Mouse (Mus musculus) layer of hippocampus, adult 18-20 months (tissue): ENCODE data around the gene Fscn2. TPM values are rescaled to one million over a fixed set of nuclear protein-coding genes. Genes with fewer than 3 reads are reported as not detected.
A peak's percentile ranks its signal among the peaks of the same experiment; 100 is the strongest.
"Not testable (repeated sequence)": the region's sequence is repeated elsewhere in the genome, so short reads cannot be mapped to it uniquely, and the experiment has no call there.

ENCODE experiments used
- DNase-seq, 2 experiments: peaks; one replicate each; pipeline ENCODE4 v3.0.0; 2022; ENCODE audit warnings: low spot score in 2 of 2
- total RNA-seq, 2 experiments: library from RNA; stranded (reverse); gene quantifications; 2 replicates each; pipeline ENCODE4 v1.2.3; 2021

The Fscn2 gene
- total RNA-seq, 2 experiments from 2014 or later = 0.61 TPM; not detected in 1

DNA sequence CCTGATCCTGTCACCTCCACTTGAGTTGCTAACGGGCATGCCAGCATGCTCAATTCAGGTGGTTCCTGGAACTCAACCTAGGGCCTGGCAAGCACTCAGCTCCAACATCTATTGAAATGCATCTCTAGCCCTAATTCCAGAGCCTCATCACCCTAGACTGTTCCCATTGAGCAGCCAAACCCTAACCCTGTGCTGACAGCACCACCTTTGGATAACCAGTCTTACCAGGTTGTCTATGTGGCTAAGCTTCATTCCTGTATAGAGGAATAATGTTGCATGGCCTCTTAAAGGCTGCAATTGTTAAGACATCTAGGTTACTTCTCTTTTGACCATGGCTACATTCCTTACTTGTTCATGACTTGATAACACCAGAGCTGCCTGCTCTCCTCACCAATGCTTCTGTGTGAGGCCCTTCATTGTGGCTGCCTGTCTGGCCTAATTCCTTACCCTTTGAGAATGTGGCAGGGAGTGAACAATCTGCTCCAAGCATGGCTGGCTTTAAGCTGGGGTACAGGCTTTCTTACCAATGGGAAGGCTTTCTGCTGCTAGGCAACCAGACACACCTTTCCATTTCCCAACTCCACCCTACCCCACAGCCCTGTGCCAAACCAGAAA lies 16.2 kb upstream of the Fscn2 start:
- DNase-seq = no peak

DNA sequence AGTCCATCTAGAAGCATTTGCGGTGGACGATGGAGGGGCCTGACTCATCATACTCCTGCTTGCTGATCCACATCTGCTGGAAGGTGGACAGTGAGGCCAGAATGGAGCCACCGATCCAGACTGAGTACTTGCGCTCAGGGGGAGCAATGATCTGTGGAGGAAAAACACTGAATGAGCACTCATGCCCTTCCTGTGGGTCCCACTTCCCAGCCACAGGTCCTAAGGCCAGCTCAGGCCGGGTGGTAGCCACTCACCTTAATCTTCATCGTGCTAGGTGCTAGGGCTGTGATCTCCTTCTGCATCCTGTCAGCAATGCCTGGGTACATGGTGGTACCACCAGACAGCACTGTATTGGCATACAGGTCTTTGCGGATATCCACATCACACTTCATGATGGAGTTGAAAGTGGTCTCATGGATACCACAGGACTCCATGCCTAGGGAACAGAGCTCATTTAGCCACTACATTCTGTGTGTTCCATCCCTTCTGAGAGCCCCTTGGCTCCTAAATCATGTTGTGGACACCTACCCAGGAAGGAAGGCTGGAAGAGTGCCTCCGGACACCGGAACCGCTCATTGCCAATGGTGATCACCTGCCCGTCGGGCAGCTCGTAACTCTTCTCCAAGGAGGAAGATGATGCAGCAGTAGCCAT lies 14.8 kb upstream of the Fscn2 start:
- DNase-seq = not testable (repeated sequence)

DNA sequence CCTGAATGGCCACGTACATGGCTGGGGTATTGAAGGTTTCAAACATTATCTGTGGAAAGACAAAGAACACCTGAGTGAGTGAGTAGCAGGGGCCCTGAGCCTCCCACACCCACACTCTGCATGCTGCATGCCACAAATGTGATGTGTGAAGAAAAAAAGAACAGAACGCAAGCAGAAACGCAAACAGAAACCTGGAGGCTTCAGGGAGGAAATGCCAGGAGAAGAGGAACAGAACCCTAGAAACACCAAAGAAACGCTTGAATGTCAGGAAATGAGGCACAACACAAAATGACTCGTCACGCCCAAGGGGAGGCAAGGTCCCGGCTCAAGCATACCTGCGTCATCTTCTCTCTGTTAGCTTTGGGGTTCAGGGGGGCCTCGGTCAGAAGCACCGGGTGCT lies 14.0 kb upstream of the Fscn2 start:
- no peak for DNase-seq

GRCm38 (mm10) chr11:120347791-120348683 lies 13.3 kb upstream of the Fscn2 start, which contains the start of gene Actg1:
Actg1 (minus strand) TSS chr11:120348542.
- peak; percentile 76 to 90 for DNase-seq

DNA sequence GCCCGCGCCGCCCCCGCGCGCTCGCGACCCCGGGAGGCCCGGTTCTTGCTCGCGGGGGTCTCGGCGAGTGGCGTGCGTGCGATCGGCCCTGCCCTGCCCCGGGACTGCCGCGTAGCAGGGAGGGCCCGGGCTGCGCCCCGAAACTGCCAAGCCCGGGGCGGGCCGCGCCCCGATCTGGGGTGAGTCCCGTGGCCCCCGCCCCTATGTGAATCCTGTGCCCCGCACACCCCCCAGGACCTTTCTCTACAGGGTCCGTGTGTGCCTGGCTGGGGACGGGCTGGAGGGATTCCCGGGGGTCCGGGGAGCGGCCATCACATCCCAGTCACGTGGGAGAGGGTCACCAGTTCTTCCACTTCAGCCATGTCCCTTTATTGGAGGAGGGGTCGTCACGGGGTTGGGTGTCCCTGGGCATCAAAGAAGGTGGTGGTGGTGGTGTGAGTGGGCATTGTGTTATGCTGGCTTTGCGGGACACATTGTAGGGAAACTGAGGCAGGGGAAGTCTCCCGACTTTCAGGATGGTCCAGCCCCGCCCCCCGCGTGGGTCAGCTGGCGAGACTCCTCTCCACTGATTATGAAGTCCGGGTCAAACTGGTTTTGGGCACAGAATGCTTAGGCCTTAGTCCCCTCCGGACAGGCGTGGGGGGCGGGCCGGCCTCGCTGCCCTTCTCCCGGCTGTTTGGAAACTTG lies 12.5 kb upstream of the Fscn2 start:
- no peak for DNase-seq

- no peak for DNase-seq
These were observed 11.9 kb upstream of the Fscn2 start for GRCm38 (mm10) chr11:120349371-120349985.

DNA sequence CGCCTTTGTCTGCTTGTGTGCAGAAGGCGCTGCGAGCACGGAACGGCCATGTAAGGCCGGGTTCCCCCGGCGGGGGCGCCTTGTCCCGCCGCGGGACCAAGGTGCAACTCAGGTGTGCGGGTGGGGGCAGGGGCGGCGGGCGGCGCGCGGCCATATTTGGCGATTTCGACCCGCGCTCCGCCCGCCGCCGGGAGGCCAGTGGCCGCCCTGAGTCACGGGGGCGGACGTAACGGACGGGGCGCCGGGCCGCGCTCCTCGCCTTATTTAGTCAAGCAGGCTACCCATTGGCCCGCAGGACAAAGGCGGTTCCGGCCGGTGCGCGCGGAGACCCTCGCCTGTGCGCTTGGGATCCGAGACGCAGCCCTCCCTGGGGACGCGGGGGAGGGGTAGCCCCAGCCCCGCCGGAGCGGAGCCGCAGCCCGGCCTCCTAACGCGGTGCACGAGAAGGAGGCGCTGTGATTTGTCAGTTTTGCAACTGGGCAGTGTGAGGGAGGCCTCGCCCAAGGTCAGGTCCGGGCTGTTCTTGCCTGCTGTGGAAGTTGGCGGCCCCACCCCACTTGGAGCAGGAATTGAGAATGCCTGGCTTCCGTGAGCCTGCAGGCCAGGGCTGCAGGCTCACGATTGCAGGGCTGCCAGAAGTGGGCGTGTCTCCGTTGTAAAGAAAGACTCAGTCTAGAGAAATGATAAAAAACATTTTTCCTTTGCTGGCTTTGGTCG lies 11.2 kb upstream of the Fscn2 start:
- DNase-seq = peak; percentile 64 to 65

DNA sequence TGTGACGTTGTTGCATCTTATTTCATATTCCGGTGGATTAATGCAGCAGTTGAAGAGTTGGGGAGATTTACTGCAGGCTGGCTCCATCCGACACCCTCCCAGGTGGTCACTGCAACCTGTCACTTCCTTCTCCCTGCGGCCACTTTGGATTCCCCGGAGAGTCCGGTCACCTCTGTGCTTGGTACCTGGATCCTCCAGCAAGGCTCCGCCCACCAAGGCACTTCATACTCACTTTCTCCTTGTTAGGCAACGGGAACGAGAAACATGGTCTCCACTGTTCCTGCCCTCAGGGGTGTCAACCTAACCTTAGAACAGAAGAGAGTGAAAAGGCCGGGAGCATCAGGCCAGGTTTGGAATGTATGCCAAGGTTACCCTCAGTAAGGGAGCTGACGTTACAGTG lies 10.6 kb upstream of the Fscn2 start:
- no peak for DNase-seq

DNA sequence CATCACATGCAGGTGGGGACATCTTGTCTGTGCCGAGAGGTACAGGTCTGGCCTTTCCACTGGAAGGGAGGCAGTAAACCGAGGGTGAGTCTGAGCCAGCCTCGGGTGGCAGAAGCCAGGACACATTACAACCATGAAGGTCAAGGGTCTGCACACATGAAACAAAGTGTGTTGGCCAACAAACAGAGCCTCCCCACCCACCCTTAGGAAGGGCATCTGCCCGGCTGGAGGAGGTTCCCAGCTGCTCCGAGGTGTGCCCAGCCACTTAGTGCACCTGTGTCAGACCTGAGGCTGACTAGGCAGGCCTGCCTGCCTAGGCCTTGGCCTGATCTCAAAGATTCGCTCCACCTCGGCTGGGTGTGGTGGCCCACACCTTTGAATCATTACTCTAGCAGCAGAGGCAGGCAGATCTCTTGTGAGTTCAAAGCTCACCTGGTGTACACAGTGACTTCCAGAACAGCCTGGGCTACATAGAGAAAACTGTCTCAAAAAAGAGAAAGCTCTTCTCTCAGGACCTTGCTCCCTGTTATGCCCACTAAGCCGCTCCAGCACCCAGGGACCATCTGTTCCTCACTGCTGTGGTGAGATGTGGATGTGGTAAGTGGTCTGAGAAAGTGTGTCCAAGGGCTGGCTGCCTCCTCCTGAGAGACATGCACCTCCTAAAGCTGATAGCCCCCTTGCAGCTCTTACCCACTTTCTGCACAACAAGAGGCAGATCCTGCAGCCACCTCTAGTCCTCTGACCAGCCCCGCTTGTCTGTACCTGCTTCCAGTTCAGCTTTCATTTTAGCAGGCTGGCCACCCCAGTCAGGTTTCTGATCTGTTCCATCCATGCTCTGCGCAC lies 9.9 kb upstream of the Fscn2 start:
- no peak for DNase-seq

DNA sequence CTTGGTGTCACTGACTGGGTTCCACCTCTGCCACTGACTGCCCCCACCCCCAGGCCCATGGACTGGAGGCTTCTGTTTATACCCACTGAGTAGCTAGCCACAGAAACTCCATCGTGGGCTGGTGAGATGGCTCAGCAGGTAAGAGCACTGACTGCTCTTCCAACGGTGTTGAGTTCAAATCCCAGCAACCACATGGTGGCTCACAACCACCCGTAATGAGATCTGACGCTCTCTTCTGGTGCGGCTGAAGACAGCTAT lies 9.3 kb upstream of the Fscn2 start:
- DNase-seq = not testable (repeated sequence)

DNA sequence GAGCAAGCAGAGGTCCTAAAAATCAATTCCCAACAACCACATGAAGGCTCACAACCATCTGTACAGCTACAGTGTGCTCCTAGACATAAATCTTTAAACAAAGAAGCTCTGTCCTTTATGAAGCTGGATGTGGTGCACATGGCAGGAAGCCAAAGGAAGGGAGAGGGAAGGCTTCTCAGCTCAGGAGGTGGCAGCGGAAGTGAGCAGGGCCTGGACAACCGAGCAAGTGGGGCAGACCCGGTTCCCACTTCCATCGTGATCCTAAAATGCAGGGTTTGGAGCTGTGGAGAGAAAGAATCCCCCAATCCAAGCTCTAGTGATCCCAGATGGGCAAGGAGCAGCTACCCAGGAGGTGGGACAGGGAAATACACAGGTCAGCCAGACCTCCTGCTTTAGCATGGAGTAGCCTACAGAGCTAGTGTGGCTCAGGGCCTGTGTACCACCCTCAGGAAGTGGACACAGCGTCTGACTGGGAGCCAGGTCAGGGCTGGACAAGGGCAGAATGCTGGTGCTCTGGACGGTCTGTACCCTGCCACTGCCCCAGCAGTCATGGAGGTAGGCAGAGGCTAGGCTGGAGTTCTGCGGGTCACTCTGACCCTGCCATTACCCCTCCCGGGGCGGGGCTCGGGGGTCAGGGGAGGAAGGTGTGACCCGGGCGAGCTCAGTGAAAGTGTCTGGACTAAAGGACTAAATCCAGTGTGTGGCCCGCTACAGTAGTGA lies 8.6 kb upstream of the Fscn2 start:
- DNase-seq = no peak

- DNase-seq = no peak
These were observed 7.6 kb upstream of the Fscn2 start for GRCm38 (mm10) chr11:120353500-120354303.

GRCm38 (mm10) chr11:120354304-120355276 lies 6.7 kb upstream of the Fscn2 start:
- DNase-seq = no peak

GRCm38 (mm10) chr11:120355277-120356039 lies 5.9 kb upstream of the Fscn2 start:
- no peak for DNase-seq

GRCm38 (mm10) chr11:120356319-120356840 lies 5.0 kb upstream of the Fscn2 start:
- DNase-seq = no peak

DNA sequence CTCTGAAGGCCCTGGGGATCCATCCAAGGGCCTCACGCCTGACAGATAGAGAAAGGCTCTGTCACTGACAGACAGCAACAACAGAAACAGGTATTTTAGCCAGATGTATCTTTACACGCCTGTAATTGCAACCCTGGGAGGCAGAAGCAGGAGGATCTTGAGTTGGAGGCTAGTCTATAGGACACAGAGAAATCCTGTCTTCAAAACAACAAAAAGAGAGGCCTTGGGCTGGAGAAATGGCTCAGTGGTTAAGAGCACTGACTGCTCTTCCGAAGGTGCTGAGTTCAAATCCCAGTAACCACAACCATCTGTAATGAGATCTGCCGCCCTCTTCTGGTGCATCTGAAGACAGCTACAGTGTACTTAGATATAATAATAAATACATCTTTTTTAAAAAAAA lies 4.4 kb upstream of the Fscn2 start:
- no peak for DNase-seq
